Mouse (Mus musculus) heart, postnatal 25 days (tissue): ENCODE data around the gene Tpi1. TPM values are rescaled to one million over a fixed set of nuclear protein-coding genes. Genes with fewer than 3 reads are reported as not detected.

Experiments
- DNase-seq: peaks from one replicate; pipeline ENCODE4 v3.0.0; 2022; ENCODE audit warnings: low spot score
- intact Hi-C: fragments of 180-260 bp; cut with DNase I; formaldehyde crosslinking; loops from one replicate; pipeline ENCODE4 v1.15.1; 2025
- total RNA-seq, 2 experiments: library from RNA; stranded (reverse); gene quantifications; 2 replicates each; pipeline ENCODE4 v1.2.3; 2021

Gene Tpi1
- total RNA-seq, result 100 to 1,000 TPM; 837 to 904 TPM

DNA sequence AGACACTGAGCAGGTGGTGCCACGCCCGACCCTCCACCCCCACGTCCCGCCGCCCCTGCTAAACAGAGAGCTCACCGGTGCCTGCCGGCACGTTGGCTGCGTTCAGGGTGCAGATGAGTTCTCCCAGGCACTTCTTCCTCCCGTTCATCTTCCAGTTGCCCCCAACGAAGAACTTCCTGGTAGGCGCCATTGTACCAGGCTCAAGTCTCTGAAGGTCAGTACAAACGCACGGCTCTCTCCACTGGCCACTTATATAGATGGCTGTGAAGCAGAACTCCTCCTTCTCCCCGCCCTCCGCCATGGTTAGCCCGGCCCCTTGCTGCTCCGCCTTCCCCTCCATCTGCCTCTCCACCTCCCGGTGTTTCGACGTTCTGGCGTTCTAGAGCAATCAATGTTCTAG, at the start of gene Tpi1:
Gene Tpi1 (minus strand): TSS at position 364 of the 400 bp plus-strand sequence.
- intact Hi-C loops, result no loop called here
- peak; percentile 86 for DNase-seq

GRCm38 (mm10) chr6:124863125-124863657, 49.1 kb upstream of the Tpi1 start:
- no peak for DNase-seq
- intact Hi-C loops, result loop anchor here (2.0 kb wide), 1 partner anchor 40 kb away; no protein-coding TSS in a partner anchor

DNA sequence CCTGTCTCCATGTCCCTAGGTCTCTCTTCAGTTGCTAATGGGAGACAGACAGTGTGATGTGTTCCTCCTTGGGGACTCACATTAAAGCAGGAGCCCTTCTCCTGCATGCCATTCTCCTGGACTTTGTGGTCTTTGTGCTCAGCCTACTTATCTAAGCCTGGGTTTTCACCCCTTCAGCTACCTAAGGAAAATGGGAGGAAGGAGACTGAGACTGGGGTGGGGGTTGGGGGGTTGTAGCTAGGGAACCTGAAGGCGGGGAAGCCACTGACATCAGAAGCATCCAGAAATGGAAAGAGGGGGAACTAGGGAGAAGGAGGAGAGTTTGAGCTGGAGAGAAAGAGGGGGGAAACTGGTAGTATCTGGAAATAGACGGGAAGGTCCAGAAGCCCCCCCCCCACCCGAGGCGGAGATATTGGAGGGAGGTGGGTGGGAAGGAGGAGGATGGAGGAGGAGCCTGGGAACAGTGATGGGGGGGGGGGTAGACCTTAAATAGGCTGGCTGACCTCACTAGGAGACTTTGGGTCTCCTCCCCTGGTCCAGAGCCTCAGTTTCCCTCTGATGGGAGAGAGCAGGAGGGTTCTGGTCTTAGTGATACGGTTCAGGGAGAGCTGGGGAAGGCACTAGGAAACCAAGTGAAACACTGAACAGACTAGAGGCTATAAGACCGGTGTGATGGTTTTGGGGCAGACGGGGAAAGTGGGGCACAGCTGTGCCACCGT, 48.5 kb upstream of the Tpi1 start:
- intact Hi-C loops, result loop anchor here (2.0 kb wide), 1 partner anchor 40 kb away; no protein-coding TSS in a partner anchor
- no peak for DNase-seq

- no peak for DNase-seq
- intact Hi-C loops, result loop anchor here (2.0 kb wide), 1 partner anchor 41 kb away; no protein-coding TSS in a partner anchor
Observed at GRCm38 (mm10) chr6:124861802-124862201, 47.7 kb upstream of the Tpi1 start.

DNA sequence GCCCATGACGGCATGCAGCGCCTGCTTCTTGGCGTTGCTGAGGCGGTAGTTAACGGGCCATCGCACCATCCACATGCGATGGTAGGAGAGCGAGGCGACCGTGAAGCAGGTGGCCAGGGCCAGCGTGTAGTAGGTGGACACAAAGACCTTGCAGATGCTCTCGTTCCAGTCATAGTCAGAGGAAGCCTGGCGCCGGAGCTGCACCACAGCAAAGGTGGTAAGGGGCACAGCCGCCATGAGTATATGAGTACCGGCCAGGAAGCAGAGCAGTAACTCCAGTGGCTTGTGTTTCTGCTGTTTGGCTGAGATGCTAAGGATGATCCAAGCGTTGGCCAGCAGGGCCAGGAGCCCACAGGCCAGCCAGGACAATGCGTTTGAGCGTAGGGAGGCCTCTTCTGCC, 47.2 kb upstream of the Tpi1 start:
- no peak for DNase-seq
- intact Hi-C loops, result no loop called here

DNA sequence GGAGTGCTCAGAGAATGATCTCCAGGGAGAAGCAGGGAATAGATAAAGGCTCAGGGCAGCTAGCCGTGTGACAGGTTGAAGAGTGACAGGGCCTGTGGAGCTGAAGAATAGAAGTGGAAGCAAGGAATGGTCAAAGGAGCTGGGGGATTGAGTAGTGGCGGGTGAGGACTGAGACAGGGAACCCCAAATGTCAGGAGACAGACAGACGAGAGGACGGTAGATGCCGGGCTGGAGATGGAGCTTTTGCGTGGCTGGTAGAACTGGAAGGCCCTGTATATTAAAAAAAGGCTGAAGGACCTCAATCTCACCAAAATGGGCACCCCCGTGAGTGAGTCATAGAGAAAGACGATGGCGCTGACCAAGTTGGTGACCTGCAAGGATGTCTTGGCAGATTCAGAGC, 46.4 kb upstream of the Tpi1 start:
- no peak for DNase-seq
- intact Hi-C loops, result no loop called here

- intact Hi-C loops, result no loop called here
Observed at GRCm38 (mm10) chr6:124859725-124860124, 45.6 kb upstream of the Tpi1 start.

DNA sequence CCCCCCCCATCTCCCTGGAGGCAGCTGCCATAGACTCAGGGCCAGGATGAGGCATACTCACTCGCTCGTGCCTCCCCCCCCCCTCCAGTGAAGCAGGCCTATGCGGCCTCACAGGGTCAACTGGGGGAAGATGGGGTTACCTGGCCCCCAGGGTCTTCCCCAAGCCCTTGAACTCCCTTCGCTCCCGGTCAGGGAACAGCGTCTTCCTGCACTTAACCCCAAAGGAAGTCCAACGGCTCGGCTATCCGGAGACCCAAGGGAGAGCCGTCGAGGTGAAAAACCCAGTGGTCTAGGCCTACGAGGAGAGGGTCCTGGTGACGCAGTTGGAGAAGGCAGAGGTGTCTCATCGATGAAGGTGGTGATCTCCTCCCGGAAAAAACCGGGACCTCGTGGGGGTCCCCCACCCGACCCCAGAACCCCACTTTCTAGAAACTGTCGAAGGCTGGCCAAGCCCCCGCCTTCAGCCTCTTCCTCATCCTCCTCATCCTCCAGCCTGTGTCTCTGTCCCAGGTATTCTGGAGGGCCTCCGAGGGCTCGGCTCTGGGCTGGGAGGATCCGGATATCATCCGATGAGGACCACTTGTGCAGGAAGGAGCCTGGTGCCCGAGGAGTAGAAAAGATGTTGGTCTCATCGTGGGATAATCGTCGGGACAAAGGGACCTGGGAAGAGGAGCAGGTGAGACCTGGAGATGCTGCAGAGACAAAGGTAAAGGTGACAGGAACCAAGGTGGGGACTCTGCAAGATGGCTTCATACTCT, 44.6 kb upstream of the Tpi1 start:
- intact Hi-C loops, result no loop called here
- DNase-seq, result no peak

More at GRCm38 (mm10) chr6:124859725-124860124, 45.6 kb upstream of the Tpi1 start:
- DNase-seq, result peak; percentile 64

DNA sequence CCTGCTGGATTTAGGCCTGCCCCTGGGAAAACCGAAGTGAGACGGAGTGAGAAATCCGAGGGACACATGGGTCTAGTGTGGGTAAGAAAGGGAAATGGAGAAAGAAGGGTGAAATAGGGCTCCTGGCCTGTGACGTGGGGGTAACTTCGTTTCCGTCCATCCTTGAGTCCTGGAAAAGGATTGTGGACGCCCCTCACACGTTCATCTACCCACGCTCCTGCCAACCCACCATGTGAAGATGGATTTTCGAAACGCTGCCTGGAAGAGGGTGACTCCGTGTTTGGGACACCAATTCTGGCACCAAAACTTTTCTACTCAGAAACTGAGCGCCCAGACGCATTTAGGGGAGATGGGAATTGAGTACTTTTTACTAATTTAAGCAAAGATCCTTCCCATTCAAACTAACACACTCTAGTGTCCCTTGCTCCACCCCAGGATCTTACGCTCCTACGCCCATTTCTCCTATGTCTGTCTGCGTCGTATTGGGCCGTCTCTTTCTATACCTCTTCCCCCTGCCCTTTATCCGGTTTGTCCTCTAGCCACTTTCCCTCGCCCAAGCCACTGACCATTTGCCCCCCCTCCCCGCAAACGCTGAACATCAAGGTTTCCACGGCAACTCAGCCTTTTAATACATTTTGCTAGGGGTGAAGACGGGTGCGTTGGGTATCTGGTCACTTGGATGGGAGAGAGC, 43.9 kb upstream of the Tpi1 start:
- intact Hi-C loops, result no loop called here
- no peak for DNase-seq

DNA sequence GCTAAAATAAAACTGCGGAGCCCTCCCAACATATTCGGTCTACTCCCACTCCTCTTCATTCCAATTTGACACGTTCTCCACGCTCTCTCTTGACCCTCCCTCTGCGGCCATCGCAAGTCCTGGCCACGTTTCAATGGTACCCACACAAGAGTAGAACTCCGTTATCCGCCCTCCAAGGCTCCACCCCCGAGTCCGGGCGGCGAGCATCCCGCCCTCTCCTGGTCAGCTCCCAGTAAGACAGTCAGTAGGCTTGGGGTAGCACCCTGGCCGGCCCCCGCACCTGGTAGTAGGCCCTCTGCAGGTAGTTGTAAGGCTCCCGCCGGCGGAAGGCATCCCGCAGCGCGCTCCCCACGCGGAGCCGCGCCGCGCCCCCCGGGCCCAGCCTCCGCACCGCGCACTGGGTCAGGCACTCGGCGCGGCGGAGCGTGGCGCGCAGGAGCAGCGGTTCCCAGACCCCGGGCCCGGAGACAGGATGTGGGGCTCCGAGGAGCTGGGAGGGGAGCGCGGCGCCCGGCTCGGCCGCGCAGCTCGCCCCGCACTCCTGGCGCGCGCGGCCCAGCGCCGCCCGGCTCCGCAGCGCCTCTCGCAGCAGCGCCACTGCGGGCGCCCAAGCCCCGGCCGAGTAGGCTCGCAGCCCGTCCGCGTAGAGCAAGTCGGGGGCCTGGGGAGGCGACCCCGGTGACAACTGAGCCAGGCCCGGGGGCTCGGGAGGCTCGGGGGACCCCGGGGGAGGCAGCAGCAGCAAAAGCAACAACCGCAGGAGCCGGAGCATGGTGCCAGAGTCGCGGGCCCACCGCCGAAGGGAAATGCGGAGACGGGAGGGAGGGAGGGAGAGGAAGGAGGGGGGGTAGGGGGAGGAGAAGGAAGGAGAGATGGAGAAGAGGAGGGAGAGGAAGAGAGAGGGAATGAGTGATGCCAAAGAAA, 43.1 kb upstream of the Tpi1 start, which contains the start of gene P3h3:
Gene P3h3 (minus strand): TSS at position 837 of the 924 bp plus-strand sequence.
- peak; percentile 74 for DNase-seq
- intact Hi-C loops, result no loop called here

DNA sequence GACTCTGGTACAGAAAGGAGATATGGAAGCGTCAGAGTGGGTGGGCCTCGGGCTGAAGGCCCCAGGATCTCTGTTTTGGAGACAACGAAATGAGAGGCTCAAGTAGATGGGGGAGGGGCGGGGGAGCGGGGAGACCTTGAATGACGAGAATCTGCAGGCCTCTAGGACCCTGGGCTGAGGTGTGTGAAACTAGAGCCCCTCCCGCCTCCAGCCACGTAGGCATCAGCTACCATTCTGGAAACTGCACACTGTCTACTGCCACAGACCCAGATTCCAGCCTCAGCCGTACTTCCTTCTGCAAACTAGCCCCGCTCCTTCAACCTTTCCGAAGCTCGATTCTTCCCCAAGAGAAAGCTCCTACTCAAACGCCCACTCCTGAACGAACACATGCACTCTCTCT, 42.2 kb upstream of the Tpi1 start:
- intact Hi-C loops, result no loop called here
- DNase-seq, result no peak

GRCm38 (mm10) chr6:124854647-124855046, 40.6 kb upstream of the Tpi1 start:
- intact Hi-C loops, result no loop called here
- no peak for DNase-seq

DNA sequence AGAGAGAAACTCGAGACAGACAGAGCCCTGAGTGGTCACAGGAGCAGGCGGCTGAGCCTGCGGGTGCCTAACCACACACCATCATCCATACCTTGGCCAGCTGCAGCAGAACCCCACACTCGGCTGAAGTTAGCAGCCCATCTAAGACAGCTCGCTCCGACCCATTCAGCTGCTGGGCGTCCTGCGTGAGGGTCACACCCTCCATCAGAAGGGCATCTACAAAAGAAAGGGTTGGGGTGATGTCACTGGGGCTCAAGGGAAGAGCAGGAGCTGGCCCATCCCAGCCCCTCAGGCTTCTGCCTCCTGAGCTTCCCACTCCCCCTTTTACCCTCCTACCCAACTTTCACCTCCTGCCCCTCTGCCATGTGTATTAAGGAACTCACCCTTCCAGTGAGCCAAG, 36.4 kb upstream of the Tpi1 start:
- intact Hi-C loops, result no loop called here
- DNase-seq, result no peak

GRCm38 (mm10) chr6:124847305-124847704, 33.2 kb upstream of the Tpi1 start:
- intact Hi-C loops, result loop anchor here (2.0 to 5.0 kb wide), 2 partner anchors 39 to 235 kb away; partner anchors contain the start of gene Spsb2
- peak; percentile 73 for DNase-seq

- DNase-seq, result no peak
- intact Hi-C loops, result no loop called here
Observed at GRCm38 (mm10) chr6:124840241-124841167, 26.4 kb upstream of the Tpi1 start, which contains the start of gene Gnb3. Gene Gnb3, minus strand, starts transcription at chr6:124840275.

DNA sequence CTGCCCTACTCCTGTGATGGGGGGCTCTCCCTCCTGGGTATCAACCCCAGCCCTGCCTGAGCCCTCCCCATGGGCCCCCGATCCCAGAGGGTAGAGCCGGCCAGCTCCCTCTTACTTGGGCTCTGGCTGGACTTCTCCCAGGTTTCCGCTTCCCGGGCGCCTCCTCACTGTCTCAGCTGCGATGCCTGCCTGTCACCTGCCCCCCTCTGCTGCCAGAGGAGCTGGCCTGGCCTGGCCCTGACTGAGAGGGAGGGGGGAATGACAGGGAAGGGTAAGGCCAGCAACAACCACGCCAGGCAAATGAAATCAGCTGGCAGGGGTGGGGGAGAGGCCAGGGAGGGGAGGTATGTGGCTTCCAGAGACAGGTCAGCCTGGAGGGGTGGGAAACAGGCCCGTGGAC, 25.7 kb upstream of the Tpi1 start:
- intact Hi-C loops, result no loop called here
- DNase-seq, result no peak

DNA sequence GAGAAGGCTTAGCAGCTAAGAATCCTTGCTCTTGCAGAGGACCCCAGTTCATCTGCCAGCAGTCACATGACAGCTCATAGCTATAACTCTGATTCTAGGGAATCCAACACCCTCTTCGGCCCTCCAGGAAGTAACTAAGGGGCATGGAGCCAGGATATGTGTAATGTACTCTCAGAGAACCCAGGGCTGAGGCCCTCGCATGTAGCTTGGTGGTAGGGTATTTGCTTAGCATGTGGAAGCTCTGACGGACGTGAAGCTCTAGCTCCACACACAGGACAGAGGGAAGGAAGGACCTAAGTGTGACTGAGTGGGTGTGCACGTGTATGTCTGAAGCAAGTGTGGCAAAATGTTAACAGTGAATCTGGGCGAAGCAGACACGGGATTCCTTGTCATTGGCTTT, 22.3 kb upstream of the Tpi1 start:
- DNase-seq, result no peak
- intact Hi-C loops, result no loop called here

DNA sequence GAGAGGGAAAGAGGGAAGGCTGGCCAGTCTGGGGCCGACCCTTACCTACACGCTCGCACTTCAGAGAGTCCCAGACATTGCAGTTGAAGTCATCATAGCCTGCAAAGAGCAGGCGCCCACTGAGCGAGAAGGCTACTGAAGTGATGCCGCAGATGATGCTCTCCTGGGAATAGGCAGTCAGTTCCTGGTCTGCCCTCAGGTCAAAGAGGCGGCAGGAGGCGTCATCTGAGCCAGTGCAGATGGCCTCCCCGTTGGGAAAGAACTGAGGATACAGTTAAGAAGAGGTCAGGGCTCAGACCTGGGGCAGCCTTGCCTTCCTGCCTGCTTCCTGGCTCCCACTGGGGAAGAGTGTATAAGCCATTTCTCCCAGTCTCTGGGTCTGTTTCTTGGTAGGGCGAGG, 21.4 kb upstream of the Tpi1 start:
- intact Hi-C loops, result no loop called here
- no peak for DNase-seq
